Mouse (Mus musculus) G1E (cell line): ENCODE data around the gene Tfeb.

Experiments used
- CTCF ChIP-seq: IDR thresholded peaks from 2 replicates; pipeline ENCODE4 v1.5.1; 2012; ENCODE audit warnings: low read depth, low read length, inconsistent platforms, mixed read lengths
- GATA1 ChIP-seq: IDR thresholded peaks from 2 replicates; pipeline ENCODE4 v1.6.1; 2012; ENCODE audit warnings: borderline replicate concordance, low read length, inconsistent platforms, mixed read lengths
- GATA2 ChIP-seq: IDR thresholded peaks from 2 replicates; pipeline ENCODE4 v1.6.1; 2012; ENCODE audit warnings: low read depth, low read length, inconsistent platforms, borderline replicate concordance
- POLR2AphosphoS5 ChIP-seq: IDR thresholded peaks from 2 replicates; pipeline ENCODE4 v1.6.1; 2012; ENCODE audit warnings: low read depth, low read length, inconsistent platforms; ENCODE audit not compliant: insufficient replicate concordance
- TAL1 ChIP-seq: conservative IDR thresholded peaks from 2 replicates; pipeline ENCODE4 v1.6.1; 2012; ENCODE audit warnings: low read depth, low read length, inconsistent platforms, mixed read lengths

GRCm38 (mm10) chr17:47703556-47703955 lies 33.3 kb upstream of the Tfeb start:
- TF ChIP-seq CTCF (no peak), GATA2 (no peak), GATA1 (no peak), TAL1 (no peak), POLR2AphosphoS5 (no peak)
